Mouse (Mus musculus): ENCODE measurements at regions not wholly inside any gene's neighbourhood (a gene's known extent, or its start where the extent isn't known, plus 50 kb on each side); places are given as distances from the start of the nearest gene placed in this dataset.
"Not testable (repeated sequence)": the region's sequence is repeated elsewhere in the genome, so short reads cannot be mapped to it uniquely, and the experiment has no call there.

- in situ Hi-C loops (cut with MboI, MseI), result not testable (repeated sequence)
Observed at GRCm38 (mm10) chr1:96189776-96190175, 522.4 kb upstream of the St8sia4 start.

DNA sequence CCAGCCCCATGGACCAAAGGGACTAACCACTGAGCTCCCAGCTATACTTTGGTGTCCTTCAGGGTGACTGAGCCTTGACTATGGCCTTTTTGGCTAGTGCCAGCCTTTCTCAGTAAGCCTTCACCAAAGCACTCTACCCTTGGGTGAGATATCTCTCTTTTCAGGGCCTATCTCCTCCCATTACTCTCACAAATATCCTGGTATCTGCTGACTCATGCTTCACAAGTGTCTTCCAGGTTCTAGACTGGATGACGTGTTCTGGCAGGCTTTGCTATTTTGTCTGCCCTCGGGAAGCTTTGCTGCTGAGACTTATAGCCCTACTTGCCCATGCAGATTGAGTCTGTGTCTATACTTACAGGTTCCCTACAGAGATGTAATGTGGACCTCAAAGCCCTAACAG, 499.4 kb upstream of the St8sia4 start:
- in situ Hi-C loops (cut with MboI, MseI), result no loop called here

DNA sequence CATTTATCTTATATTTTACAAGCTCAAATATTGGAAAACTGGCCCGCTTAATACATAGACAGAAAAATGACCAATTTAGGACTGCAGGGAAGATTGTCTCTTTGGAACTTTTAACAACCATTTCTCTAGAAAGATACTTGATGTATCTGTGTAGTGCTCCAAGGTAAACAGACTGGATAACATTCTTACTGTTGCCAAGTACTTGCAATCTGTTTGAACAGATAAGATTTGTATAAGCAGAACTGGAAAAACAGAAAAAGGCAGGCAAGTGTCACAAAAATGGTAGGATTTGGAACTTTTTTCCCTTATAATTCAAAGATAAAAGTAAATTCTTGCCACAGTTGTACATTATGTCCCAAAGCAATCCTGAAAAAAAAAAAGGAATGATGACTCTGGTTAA, 488.1 kb upstream of the St8sia4 start:
- in situ Hi-C loops (cut with MboI, MseI), result no loop called here

GRCm38 (mm10) chr1:96128618-96129017, 461.2 kb upstream of the St8sia4 start:
- in situ Hi-C loops (cut with MboI, MseI), result loop anchor here (10.0 kb wide), 1 partner anchor 1426 kb away; no protein-coding TSS in a partner anchor

DNA sequence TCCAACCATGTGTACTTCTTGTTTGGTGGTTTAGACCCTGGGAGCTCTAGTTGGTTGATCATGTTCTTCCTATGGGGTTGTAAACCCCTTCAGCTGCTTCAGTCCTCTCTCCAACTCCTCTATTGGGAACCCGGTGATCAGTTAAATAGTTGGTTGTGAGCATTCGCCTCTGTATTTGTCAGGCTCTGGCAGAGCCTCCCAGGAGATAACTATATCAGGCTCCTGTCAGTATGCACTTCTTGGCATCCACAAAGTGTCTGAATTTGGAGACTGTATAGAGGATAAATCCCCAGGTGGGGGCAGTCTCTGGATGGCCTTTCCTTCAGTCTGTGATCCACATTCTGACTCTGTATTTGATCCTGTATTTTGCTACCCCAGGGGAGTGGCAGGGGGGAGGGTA, 440.6 kb upstream of the St8sia4 start:
- in situ Hi-C loops (cut with MboI, MseI), result no loop called here

GRCm38 (mm10) chr1:96105392-96105791, 438.0 kb upstream of the St8sia4 start:
- in situ Hi-C loops (cut with MboI, MseI), result no loop called here

DNA sequence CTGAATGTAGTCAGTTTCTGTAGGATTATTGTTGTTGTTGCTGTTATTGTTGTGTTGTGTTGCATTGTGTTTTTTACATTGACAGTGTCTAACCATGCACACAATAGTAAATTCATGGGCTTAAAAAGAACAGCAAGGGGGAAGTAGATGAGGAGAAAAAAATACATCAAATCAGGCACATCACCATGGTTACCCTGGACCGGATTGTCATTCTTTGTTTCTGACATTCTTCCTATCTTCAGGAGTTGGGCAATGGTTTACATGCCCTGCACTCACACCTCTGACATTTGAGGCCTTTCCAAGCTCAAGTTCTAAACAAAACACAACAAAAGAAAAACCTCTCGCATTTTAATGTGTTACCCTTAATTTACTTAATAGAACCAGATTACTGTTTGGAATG, 416.2 kb upstream of the St8sia4 start:
- in situ Hi-C loops (cut with MboI, MseI), result no loop called here

DNA sequence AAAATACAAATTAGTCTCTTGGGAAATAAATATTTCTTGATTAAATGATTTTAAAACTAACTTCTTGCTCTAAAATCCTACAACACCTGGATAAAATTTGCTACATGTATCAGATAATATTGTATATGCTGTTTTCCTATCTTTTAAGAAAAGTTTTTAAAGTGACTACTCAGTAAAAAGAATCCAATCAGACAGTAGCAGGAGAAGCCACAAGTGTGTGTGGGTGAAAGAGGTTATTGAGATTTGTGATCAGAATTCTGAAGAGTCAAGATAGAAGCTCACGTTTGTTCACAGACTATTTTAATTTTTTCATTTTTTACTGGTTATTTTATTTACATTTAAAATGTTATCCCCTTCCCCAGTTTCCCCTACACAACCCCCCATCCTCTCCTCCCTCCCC, 407.3 kb upstream of the St8sia4 start:
- in situ Hi-C loops (cut with MboI, MseI), result no loop called here

DNA sequence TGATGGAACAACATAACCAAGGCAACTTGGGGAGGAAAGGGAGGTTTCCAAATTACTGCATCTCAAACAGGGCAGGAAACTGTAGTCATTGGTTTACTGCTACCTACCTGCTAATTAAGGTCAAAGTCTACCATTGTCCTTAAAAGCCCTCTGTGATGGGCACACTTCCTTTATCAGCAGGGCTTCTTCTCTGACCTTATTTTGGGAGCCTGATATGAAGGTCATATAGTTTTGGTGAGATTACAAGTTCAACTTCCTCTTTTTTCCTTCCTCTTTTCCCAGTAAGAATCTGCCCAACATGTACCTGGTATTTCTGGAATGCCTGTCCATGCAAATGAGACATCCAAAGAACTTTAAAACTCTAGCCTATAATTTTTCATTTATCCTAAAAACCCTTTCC, 394.0 kb upstream of the St8sia4 start:
- in situ Hi-C loops (cut with MboI, MseI), result no loop called here

GRCm38 (mm10) chr1:96049260-96049659, 381.9 kb upstream of the St8sia4 start:
- in situ Hi-C loops (cut with MboI, MseI), result no loop called here

DNA sequence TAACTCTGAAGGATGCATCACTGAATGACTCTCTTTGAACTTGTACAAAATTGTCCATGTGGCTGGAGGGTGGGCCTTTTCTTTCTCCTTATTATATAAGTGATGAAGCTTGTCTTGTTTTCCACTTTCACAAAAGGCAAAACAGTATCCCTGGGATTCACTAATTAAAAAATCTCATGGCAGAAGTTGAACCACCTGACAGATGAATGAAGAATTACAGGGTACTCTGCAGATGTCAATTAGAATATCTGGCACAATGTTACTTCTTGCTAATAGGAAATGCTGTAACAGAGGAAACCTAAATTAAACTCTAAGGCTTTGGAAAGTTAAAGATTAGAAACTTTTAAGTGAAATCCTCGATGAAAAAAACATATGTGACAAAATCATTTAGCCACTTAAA, 379.2 kb upstream of the St8sia4 start:
- in situ Hi-C loops (cut with MboI, MseI), result no loop called here

DNA sequence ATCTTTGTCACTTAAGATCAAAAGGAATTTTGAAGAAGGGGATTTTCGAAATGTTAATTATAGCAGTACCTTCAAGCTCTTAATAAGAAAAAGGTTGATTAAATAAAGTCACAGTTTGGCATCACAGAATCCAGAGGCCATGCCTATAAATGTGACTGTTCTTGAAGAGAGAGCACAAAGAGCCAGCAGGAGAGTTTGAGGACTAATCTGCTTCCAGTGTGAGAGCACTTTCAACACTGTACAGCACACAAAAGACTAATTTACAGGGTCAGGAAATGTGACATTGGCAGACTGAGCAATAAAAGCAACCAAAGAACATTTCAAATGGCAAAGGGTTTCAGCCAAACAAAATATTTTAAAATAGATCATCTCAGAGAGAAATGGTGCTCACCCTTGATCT, 352.1 kb upstream of the St8sia4 start:
- in situ Hi-C loops (cut with MboI, MseI), result no loop called here

DNA sequence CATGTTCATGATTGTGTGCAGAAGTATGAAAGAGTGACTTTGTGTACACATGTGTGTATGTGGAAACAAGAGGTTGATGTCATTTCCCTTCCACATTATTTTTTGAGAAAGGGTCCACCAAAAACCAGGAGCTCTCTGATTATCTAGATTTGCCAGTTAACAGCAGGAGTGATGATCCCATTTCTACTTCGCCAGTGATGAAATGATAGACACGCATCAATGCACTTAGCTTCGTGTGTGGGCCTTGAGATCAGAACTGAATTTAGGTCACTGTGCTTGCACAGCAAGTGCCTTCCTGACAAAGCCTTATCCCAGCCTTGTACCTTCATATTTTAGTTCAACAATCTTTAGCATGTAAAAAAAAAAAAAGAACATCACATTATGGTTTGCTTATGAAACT, 342.1 kb upstream of the St8sia4 start:
- in situ Hi-C loops (cut with MboI, MseI), result no loop called here

GRCm38 (mm10) chr1:96003086-96003485, 335.7 kb upstream of the St8sia4 start:
- in situ Hi-C loops (cut with MboI, MseI), result no loop called here

DNA sequence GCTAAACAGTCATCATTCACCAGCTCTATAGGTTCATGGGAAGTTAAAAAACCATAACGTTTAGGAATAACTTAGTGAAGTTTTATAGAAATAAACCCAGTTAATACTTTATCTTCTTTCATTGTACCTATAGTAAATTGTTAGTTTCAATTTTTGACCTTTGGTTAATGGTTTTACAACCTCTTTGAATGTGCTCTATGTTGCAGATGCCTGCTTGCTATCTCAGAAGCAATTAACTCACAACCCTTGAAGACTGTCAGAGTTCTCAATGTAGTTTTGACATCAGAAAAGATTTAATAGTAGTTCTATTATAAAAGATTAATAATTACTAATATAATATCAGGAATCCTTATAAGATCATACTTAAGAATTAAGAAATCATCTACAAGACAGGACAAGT, 294.8 kb upstream of the St8sia4 start:
- in situ Hi-C loops (cut with MboI, MseI), result no loop called here
